Mouse (Mus musculus) liver, embryonic 13.5 days (tissue): ENCODE measurements at regions not wholly inside any gene's neighbourhood (a gene's known extent, or its start where the extent isn't known, plus 50 kb on each side); places are given as distances from the start of the nearest gene placed in this dataset.
"Not testable (repeated sequence)": the region's sequence is repeated elsewhere in the genome, so short reads cannot be mapped to it uniquely, and the experiment has no call there.

Experiments
- ATAC-seq: fragments of 200-750 bp; cut with Nextera tagmentation; 2 replicates; pipeline ENCODE4 v1.8.0; 2017; ENCODE audit warnings: low read depth, mild to moderate bottlenecking, moderate number of reproducible peaks, moderate library complexity
- DNase-seq: peaks from one replicate; pipeline ENCODE4 v3.0.0; 2022
- H3K27ac ChIP-seq: fragments of 300-500 bp; sonication (generic); 2 replicates; pipeline ENCODE4 v1.5.1; 2015; ENCODE audit warnings: moderate library complexity, mild to moderate bottlenecking, inconsistent platforms
- H3K27me3 ChIP-seq: fragments of 300-500 bp; sonication (generic); 2 replicates; pipeline ENCODE4 v1.6.1; 2015; ENCODE audit warnings: mild to moderate bottlenecking, inconsistent platforms
- H3K36me3 ChIP-seq: fragments of 300-500 bp; sonication (generic); 2 replicates; pipeline ENCODE4 v1.6.1; 2015; ENCODE audit warnings: mild to moderate bottlenecking, inconsistent platforms
- H3K4me1 ChIP-seq: fragments of 300-500 bp; sonication (generic); replicated peaks from 2 replicates; pipeline ENCODE4 v1.6.1; 2015; ENCODE audit warnings: inconsistent platforms
- H3K4me2 ChIP-seq: fragments of 300-500 bp; sonication (generic); 2 replicates; pipeline ENCODE4 v1.6.1; 2015; ENCODE audit warnings: inconsistent platforms, mild to moderate bottlenecking, moderate library complexity
- H3K4me3 ChIP-seq: fragments of 300-500 bp; sonication (generic); replicated peaks from 2 replicates; pipeline ENCODE4 v1.5.1; 2015; ENCODE audit warnings: mild to moderate bottlenecking, inconsistent platforms
- H3K9ac ChIP-seq: fragments of 300-500 bp; sonication (generic); 2 replicates; pipeline ENCODE4 v1.6.1; 2015; ENCODE audit warnings: mild to moderate bottlenecking, inconsistent platforms
- H3K9me3 ChIP-seq: fragments of 300-500 bp; sonication (generic); replicated peaks from 2 replicates; pipeline ENCODE4 v1.6.1; 2016; ENCODE audit warnings: inconsistent platforms
- WGBS: fragments of 180-500 bp; shearing (Covaris S2); methylation state at CpG from one replicate; pipeline ENCODE4 v1.1.7; 2015; ENCODE audit not compliant: insufficient replicate concordance; 5-methylcytosine and 5-hydroxymethylcytosine counted together

- WGBS: 67% methylated on average over 6 of the region's 6 CpGs
- Histone ChIP-seq H3K27ac (no peak overlapping the region), H3K4me1 (no peaks in the 10 kb centered on the region), H3K9ac (no peak overlapping the region), H3K4me2 (no peak overlapping the region), H3K4me3 (no peak overlapping the region), H3K27me3 (no peaks in the 10 kb centered on the region), H3K9me3 (no peaks in the 10 kb centered on the region), H3K36me3 (no peaks in the 10 kb centered on the region)
- DNase-seq (no peak), ATAC-seq (no peak)
These were observed 149.9 kb upstream of the Fer start for GRCm38 (mm10) chr17:63712937-63713336.

- Histone ChIP-seq H3K4me3 (no peak overlapping the region), H3K27ac (no peak overlapping the region), H3K36me3 (no peaks in the 10 kb centered on the region), H3K4me2 (no peak overlapping the region), H3K27me3 (no peaks in the 10 kb centered on the region), H3K9me3 (no peaks in the 10 kb centered on the region), H3K9ac (no peak overlapping the region), H3K4me1 (no peaks in the 10 kb centered on the region)
- ATAC-seq: no peak
- no peak for DNase-seq
- WGBS: 81% methylated on average over 9 of the region's 9 CpGs
These were observed 147.2 kb upstream of the Fer start for GRCm38 (mm10) chr17:63715687-63716086.

DNA sequence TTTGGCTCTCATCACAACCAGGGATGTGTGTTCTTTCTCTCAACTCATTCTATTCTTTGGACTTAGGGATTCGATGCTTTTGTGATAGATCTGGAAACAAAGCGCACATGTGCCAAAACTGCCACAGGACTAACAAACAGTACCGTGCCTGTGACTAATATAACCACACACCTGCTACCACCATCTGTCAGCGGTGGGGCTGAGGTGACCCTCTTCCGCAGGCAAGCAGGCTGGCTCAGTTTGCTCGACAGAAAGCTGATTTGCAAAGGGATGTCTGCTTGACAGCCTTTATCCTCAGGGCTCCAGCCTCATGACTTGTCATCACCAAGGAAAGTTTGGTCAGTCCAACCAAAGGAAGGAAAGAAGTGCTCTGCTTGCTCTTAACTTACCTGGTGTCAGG lies 146.7 kb upstream of the Fer start:
- Histone ChIP-seq H3K27me3 (no peaks in the 10 kb centered on the region), H3K4me1 (no peaks in the 10 kb centered on the region), H3K27ac (no peak overlapping the region), H3K4me3 (no peak overlapping the region), H3K9me3 (no peaks in the 10 kb centered on the region), H3K36me3 (no peaks in the 10 kb centered on the region), H3K4me2 (no peak overlapping the region), H3K9ac (no peak overlapping the region)
- ATAC-seq (no peak), DNase-seq (no peak)
- WGBS: 63% methylated on average over 6 of the region's 6 CpGs

DNA sequence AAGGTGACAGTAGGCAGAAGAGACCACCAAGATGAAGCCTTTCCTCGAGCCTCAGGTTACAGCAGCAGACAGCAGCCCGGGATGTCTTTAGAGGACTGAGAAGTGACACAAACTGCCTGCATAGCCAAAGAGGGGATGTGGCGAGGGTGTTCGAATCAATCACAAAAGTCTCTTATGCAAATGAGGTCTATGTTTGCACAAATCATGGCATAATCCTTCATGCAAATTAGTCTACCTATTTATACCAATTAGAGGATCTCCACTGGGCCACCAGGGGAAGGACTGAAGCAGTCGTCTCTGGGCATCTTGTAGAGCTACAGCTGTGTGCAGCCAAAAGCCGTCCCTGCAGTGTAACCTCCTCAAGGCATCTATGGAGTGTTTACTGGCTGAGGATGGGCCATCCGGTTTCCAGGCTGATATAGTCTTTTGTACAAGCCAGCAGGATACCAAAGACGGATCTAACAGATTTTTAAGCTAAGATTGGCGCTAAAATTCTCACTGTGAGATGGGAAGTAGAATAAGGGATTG lies 145.7 kb upstream of the Fer start:
- H3K9ac ChIP-seq: no peak overlapping the region
- H3K4me3 ChIP-seq: no peak overlapping the region
- no peak overlapping the region for H3K27ac ChIP-seq
- H3K27me3 ChIP-seq: no peaks in the 10 kb centered on the region
- H3K36me3 ChIP-seq: no peaks in the 10 kb centered on the region
- DNase-seq (no peak), ATAC-seq (no peak)
- H3K9me3 ChIP-seq: no peaks in the 10 kb centered on the region
- WGBS: 57% methylated on average over 9 of the region's 9 CpGs
- no peak overlapping the region for H3K4me2 ChIP-seq
- H3K4me1 ChIP-seq: no peaks in the 10 kb centered on the region

DNA sequence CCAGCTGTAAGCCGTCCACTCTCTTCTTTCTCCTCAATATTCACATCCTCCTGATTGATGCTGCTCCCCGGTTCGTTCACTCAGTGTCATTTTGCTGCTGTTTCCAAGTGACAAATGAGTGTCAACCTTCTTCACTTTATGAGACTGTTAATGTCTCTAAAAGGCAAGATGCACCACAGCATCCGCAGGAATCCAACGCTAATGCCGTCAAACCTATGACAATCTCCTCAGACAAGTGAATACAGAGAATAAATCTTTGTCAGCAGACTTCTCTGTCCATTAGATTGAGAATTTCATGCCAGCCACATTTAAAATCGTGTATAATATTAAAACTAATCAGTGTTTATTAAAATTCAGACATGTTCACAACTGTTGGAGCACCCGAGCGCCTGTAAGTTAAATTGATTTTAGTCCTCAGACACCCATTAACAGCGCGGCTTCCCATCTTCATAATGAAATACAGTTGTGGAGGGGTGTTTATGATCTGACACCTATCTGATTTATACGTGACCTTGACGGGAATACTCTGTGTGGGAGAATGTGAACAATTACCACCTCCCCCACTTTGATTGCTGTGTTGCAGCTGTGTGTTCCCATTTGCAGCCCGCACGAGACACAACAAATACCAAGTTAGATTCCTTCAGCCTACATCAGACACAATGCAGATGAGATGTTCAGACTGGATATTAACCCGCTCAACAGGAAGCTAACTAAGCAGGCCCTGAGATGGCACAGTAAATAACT lies 143.7 kb upstream of the Fer start:
- Histone ChIP-seq H3K27ac (no peak overlapping the region), H3K4me2 (no peak overlapping the region), H3K36me3 (no peaks in the 10 kb centered on the region), H3K27me3 (no peaks in the 10 kb centered on the region), H3K9me3 (no peaks in the 10 kb centered on the region), H3K9ac (no peak overlapping the region), H3K4me3 (no peak overlapping the region), H3K4me1 (no peaks in the 10 kb centered on the region)
- ATAC-seq (no peak), DNase-seq (no peak)
- WGBS: 76% methylated on average over 16 of the region's 16 CpGs

- no peak overlapping the region for H3K4me3 ChIP-seq
- no peaks in the 10 kb centered on the region for H3K4me1 ChIP-seq
- no peaks in the 10 kb centered on the region for H3K9me3 ChIP-seq
- no peaks in the 10 kb centered on the region for H3K27me3 ChIP-seq
- DNase-seq (no peak), ATAC-seq (no peak)
- H3K9ac ChIP-seq: no peak overlapping the region
- 69% methylated on average over 4 of the region's 4 CpGs for WGBS
- H3K4me2 ChIP-seq: no peak overlapping the region
- no peak overlapping the region for H3K27ac ChIP-seq
- no peaks in the 10 kb centered on the region for H3K36me3 ChIP-seq
These were observed 143.1 kb upstream of the Fer start for GRCm38 (mm10) chr17:63719771-63720170.

GRCm38 (mm10) chr17:63720883-63721282 lies 142.0 kb upstream of the Fer start:
- 22% methylated on average over 4 of the region's 4 CpGs for WGBS
- DNase-seq: no peak
- no peaks in the 10 kb centered on the region for H3K27me3 ChIP-seq
- no peak overlapping the region for H3K9ac ChIP-seq
- no peak overlapping the region for H3K4me3 ChIP-seq
- no peak overlapping the region for H3K27ac ChIP-seq
- no peak overlapping the region for H3K4me2 ChIP-seq
- H3K36me3 ChIP-seq: no peaks in the 10 kb centered on the region
- no peaks in the 10 kb centered on the region for H3K9me3 ChIP-seq
- no peaks in the 10 kb centered on the region for H3K4me1 ChIP-seq
- ATAC-seq: no peak

DNA sequence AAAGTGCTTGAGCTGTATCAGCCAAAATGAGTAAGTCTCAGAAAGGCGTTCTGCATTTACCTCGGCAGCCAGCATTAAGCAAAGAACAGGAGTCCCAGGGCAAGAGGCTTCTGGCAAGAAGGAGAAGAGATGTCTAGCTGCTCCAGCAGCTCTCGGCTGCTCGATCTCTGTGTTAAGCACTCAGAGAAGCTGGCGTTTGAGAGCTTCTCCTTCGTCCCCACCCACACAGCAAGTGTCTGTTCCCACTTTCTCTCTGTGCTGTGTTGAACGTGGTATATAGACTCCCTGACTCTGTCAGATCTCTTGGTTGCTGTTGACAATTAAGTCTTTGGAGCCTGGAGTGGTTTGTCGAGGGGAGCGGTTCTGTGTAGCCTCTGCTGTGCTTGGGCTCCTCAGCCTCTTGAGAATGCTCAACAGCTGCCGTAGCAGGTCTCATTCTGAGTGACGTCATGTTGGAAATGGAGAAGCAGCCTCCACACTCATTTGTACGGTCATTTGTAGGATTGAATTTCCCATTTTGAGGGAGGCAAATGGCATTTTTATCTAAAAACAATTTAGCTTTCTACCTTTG lies 140.3 kb upstream of the Fer start:
- WGBS: 63% methylated on average over 12 of the region's 12 CpGs
- no peak for DNase-seq
- ATAC-seq: no peak
- no peaks in the 10 kb centered on the region for H3K27me3 ChIP-seq
- H3K36me3 ChIP-seq: no peaks in the 10 kb centered on the region
- H3K4me2 ChIP-seq: no peak overlapping the region
- no peaks in the 10 kb centered on the region for H3K9me3 ChIP-seq
- H3K9ac ChIP-seq: no peak overlapping the region
- H3K27ac ChIP-seq: no peak overlapping the region
- H3K4me3 ChIP-seq: no peak overlapping the region
- H3K4me1 ChIP-seq: no peaks in the 10 kb centered on the region

DNA sequence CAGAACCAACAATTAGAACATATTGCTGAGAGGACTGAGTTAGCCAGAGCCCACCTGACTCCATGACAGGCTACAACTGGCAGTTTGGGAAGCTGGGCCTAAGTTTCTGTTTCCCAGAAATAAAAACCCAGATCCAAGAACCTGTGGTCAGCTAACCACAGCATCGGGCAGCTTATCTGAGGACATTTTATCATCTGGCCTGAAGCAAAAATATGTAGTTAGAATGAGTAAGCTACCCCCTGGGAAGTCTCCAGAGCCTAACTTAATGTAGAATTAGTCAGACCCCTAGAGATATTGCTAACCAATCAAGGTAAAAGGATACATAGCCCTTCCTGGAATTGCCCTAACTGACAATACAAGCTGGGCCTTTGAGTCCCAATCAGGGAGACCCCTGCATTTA lies 124.7 kb upstream of the Fer start:
- ATAC-seq: no peak
- Histone ChIP-seq H3K4me3 (no peak overlapping the region), H3K4me2 (no peak overlapping the region), H3K4me1 (no peaks in the 10 kb centered on the region), H3K27me3 (no peaks in the 10 kb centered on the region), H3K27ac (no peak overlapping the region), H3K36me3 (no peaks in the 10 kb centered on the region), H3K9ac (no peak overlapping the region), H3K9me3 (no peaks in the 10 kb centered on the region)
- 34% methylated on average over 1 of the region's 1 CpGs for WGBS
- DNase-seq: no peak

DNA sequence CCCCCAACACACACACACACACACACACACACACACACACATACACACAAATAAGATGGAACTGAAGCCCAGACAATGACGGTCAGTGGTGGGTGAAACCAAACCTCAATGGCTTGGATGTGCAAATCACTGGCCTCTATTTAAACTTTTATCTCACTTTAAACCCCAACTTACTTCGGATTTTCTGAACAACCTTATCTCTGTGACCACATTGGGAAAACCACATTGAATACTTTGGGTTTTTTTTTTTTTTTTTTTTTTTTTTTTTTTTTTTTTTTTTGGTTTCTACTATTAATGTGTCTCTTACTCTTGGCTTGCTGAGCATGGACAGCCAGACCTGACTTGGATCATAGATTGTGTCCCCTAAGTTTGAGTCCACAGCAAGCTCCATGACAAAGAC lies 123.2 kb upstream of the Fer start:
- Histone ChIP-seq H3K9ac (no peak overlapping the region), H3K4me3 (no peak overlapping the region), H3K4me1 (no peaks in the 10 kb centered on the region), H3K4me2 (no peak overlapping the region), H3K36me3 (no peaks in the 10 kb centered on the region), H3K27me3 (no peaks in the 10 kb centered on the region), H3K9me3 (no peaks in the 10 kb centered on the region), H3K27ac (no peak overlapping the region)
- 22% methylated on average over 2 of the region's 2 CpGs for WGBS
- no peak for DNase-seq
- ATAC-seq: no peak

DNA sequence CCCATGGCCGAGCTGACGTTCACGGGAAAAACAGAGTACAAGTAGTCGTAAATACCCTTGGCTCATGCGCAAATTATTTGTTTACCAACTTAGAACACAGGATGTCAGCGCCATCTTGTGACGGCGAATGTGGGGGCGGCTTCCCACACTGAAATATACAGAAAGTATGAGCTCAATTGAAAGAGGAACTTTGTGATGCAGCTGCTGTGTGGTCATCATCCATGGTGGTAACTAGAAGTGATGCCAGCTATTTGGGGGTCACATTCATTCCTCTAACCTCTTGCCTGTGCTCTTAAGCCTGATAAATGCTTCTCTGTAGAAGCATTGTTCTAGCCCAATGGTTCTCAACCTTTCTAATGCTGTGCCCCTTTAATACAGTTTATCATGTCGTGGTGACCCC lies 113.6 kb upstream of the Fer start:
- not testable (repeated sequence) for H3K27ac ChIP-seq, H3K36me3 ChIP-seq, H3K9me3 ChIP-seq, H3K4me1 ChIP-seq, H3K27me3 ChIP-seq, H3K4me3 ChIP-seq, ATAC-seq, H3K4me2 ChIP-seq, DNase-seq, H3K9ac ChIP-seq
- WGBS: 80% methylated on average over 6 of the region's 10 CpGs

- H3K36me3 ChIP-seq: no peaks in the 10 kb centered on the region
- no peaks in the 10 kb centered on the region for H3K9me3 ChIP-seq
- no peak overlapping the region for H3K27ac ChIP-seq
- ATAC-seq (no peak), DNase-seq (no peak)
- H3K9ac ChIP-seq: no peak overlapping the region
- no peak overlapping the region for H3K4me2 ChIP-seq
- H3K4me1 ChIP-seq: no peaks in the 10 kb centered on the region
- 59% methylated on average over 2 of the region's 2 CpGs for WGBS
- no peaks in the 10 kb centered on the region for H3K27me3 ChIP-seq
- no peak overlapping the region for H3K4me3 ChIP-seq
These were observed 108.5 kb upstream of the Fer start for GRCm38 (mm10) chr17:63754399-63754798.
